Mouse (Mus musculus): Measurements from ENCODE around the gene Tmem156. TPM values are rescaled to one million over a fixed set of nuclear protein-coding genes. Genes with fewer than 3 reads are reported as not detected.

Tmem156 gene
- total and polyA plus RNA-seq, 3 experiments: 7.3 to 16.6 (median 15.8) TPM

DNA sequence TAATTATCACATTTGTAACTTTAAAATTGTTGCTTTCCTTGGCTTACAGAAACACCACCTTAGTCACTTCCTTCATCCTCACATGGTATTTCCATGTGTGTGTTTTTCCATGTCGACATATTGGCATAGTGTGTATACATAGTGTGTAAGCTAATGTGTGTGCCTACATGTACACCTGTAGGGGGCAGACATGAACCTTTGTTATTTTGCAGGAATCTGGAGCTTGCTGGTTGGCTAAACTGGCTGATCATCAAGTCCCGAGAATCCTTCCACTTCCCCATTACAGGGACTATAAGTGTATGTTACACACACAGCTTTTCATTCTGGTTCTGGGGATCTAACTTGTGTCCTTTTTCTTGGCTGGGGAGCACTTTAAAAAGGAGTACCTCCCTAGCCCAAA is 15.8 kb downstream of the Tmem156 start:
- H3K36me3 ChIP-seq (replicated peaks in 1 of 2; ENCODE audit: control insufficient read depth in 1 of 2, insufficient read depth in 1 of 2, low read length in 1 of 2): peaks cover 27 to 91% of the 10 kb centered on the region in 2 experiments
- peaks cover 5 to 34% of the 10 kb centered on the region in 2 experiments for H3K4me1 ChIP-seq (ENCODE audit: control insufficient read depth in 1 of 2, insufficient read depth in 2 of 2)
- in situ Hi-C loops (cut with MboI; ENCODE audit: low pct_ligation_motif_present, low pct_unique_long_range_greater_than_20kb, low sequenced_read_pairs): no loop called here
- H3K27ac ChIP-seq (ENCODE audit: insufficient read depth, low read depth): no peak overlapping the region
- no peaks in the 10 kb centered on the region for H3K79me2 ChIP-seq (replicated peaks; ENCODE audit: control insufficient read depth, extremely low read depth, insufficient read depth, poor library complexity, severe bottlenecking)
- dilution Hi-C loops (cut with MboI; ENCODE audit: extremely low pct_ligation_motif_present, extremely low pct_unique_long_range_greater_than_20kb, low sequenced_read_pairs): no loop called here
- no peaks in the 10 kb centered on the region for H3K9me3 ChIP-seq (replicated peaks; ENCODE audit: low read length)
- TF ChIP-seq PAX5 (IDR thresholded peaks at IDR 0.05; ENCODE audit: low read length) (no peak), RAD21 (IDR thresholded peaks at IDR 0.05; ENCODE audit: low read depth, low read length) (peak; percentile 60), SMC3 (IDR thresholded peaks at IDR 0.05; ENCODE audit: low read depth, low read length) (peak; percentile 48), CTCF (conservative IDR thresholded peaks at IDR 0.05 in 1 of 2, IDR thresholded peaks at IDR 0.05 in 1 of 2; ENCODE audit: low read depth in 2 of 2, low read length in 2 of 2) (peak; percentile 36 to 60; a peak in 3 of 4 replicates)
- H3K4me2 ChIP-seq (ENCODE audit: insufficient read depth, low read depth, poor library complexity, severe bottlenecking): no peak overlapping the region
- H3K9ac ChIP-seq (ENCODE audit: insufficient read depth, low read depth): no peak overlapping the region
- H3K4me3 ChIP-seq (replicated peaks in 1 of 3; ENCODE audit: low read depth in 2 of 3, low read length in 2 of 3, poor library complexity in 1 of 3): no peak overlapping the region
- DNase-seq (ENCODE audit: extremely low read depth): peak; percentile 47
- H3K27me3 ChIP-seq (replicated peaks): no peaks in the 10 kb centered on the region

DNA sequence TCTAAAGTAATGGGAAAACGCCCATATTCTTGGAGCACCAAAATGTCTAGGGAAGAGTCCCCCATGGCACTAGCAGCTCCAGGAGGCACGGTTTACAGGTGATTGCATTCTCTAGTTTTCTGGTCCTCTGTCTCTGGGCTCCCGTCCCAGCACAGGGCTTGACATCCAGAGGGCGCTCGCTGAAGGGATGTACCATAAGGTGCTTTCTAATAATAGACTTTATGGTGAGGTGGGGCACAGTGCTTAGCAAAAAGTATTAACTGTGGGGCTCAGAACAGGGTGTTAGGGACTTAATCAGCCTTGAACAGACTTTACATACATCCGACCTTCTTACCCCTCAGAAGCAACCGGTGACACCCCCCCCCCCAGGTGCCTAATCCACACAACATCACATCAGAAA is 17.2 kb downstream of the Tmem156 start:
- H3K27me3 ChIP-seq (replicated peaks): no peaks in the 10 kb centered on the region
- in situ Hi-C loops (cut with MboI; ENCODE audit: low pct_ligation_motif_present, low pct_unique_long_range_greater_than_20kb, low sequenced_read_pairs): no loop called here
- no peak overlapping the region for H3K4me3 ChIP-seq (replicated peaks in 1 of 3; ENCODE audit: low read depth in 2 of 3, low read length in 2 of 3, poor library complexity in 1 of 3)
- H3K4me1 ChIP-seq (ENCODE audit: control insufficient read depth in 1 of 2, insufficient read depth in 2 of 2): peaks cover 5 to 34% of the 10 kb centered on the region in 2 experiments
- no peak for DNase-seq (ENCODE audit: extremely low read depth)
- no peak overlapping the region for H3K4me2 ChIP-seq (ENCODE audit: insufficient read depth, low read depth, poor library complexity, severe bottlenecking)
- TF ChIP-seq PAX5 (IDR thresholded peaks at IDR 0.05; ENCODE audit: low read length) (no peak), POLR2AphosphoS2 (IDR thresholded peaks at IDR 0.05; ENCODE audit: low read depth, low read length) (no peak), TBP (conservative IDR thresholded peaks at IDR 0.05; ENCODE audit: low read depth, low read length) (no peak), USF2 (conservative IDR thresholded peaks at IDR 0.05; ENCODE audit: low read depth, low read length) (no peak), SIN3A (IDR thresholded peaks at IDR 0.05; ENCODE audit: low read length) (no peak), GABPA (IDR thresholded peaks at IDR 0.05; ENCODE audit: insufficient replicate concordance, low read depth, low read length) (no peak), CHD1 (IDR thresholded peaks at IDR 0.05; ENCODE audit: low read depth, low read length) (no peak), MAFK (IDR thresholded peaks at IDR 0.05; ENCODE audit: insufficient replicate concordance, low read length) (no peak), ZKSCAN1 (IDR thresholded peaks at IDR 0.05; ENCODE audit: borderline replicate concordance, low read depth, low read length) (no peak), CHD2 (IDR thresholded peaks at IDR 0.05; ENCODE audit: low read length) (no peak), SMC3 (IDR thresholded peaks at IDR 0.05; ENCODE audit: low read depth, low read length) (no peak), CTCF (conservative IDR thresholded peaks at IDR 0.05 in 1 of 2, IDR thresholded peaks at IDR 0.05 in 1 of 2; ENCODE audit: low read depth in 2 of 2, low read length in 2 of 2) (no peak), MYC (IDR thresholded peaks at IDR 0.05; ENCODE audit: low read depth, low read length) (no peak), ZNF384 (IDR thresholded peaks at IDR 0.05; ENCODE audit: low read depth, low read length) (no peak), JUN (IDR thresholded peaks at IDR 0.05; ENCODE audit: insufficient read depth, low read depth, low read length) (no peak), TCF12 (IDR thresholded peaks at IDR 0.05; ENCODE audit: low read depth, low read length) (no peak)
- no peaks in the 10 kb centered on the region for H3K9me3 ChIP-seq (replicated peaks; ENCODE audit: low read length)
- no peak overlapping the region for H3K9ac ChIP-seq (ENCODE audit: insufficient read depth, low read depth)
- peaks cover 24 to 90% of the 10 kb centered on the region in 2 experiments for H3K36me3 ChIP-seq (replicated peaks in 1 of 2; ENCODE audit: control insufficient read depth in 1 of 2, insufficient read depth in 1 of 2, low read length in 1 of 2)
- H3K79me2 ChIP-seq (replicated peaks; ENCODE audit: control insufficient read depth, extremely low read depth, insufficient read depth, poor library complexity, severe bottlenecking): no peaks in the 10 kb centered on the region
- H3K27ac ChIP-seq (ENCODE audit: insufficient read depth, low read depth): no peak overlapping the region
- dilution Hi-C loops (cut with MboI; ENCODE audit: extremely low pct_ligation_motif_present, extremely low pct_unique_long_range_greater_than_20kb, low sequenced_read_pairs): no loop called here

Data from CH12.LX (cell line).